Mouse (Mus musculus): Measurements from ENCODE around the gene Gprin2. TPM values are rescaled to one million over a fixed set of nuclear protein-coding genes. Genes with fewer than 3 reads are reported as not detected.

The Gprin2 gene
- not detected in 2 replicates for total RNA-seq (2014; fragmentation: Nextera tagmentation)
- under 0.01 and 0.05 TPM in 2 replicates for total RNA-seq (2017)
- polyA plus RNA-seq (2012) = not detected in 2 replicates

DNA sequence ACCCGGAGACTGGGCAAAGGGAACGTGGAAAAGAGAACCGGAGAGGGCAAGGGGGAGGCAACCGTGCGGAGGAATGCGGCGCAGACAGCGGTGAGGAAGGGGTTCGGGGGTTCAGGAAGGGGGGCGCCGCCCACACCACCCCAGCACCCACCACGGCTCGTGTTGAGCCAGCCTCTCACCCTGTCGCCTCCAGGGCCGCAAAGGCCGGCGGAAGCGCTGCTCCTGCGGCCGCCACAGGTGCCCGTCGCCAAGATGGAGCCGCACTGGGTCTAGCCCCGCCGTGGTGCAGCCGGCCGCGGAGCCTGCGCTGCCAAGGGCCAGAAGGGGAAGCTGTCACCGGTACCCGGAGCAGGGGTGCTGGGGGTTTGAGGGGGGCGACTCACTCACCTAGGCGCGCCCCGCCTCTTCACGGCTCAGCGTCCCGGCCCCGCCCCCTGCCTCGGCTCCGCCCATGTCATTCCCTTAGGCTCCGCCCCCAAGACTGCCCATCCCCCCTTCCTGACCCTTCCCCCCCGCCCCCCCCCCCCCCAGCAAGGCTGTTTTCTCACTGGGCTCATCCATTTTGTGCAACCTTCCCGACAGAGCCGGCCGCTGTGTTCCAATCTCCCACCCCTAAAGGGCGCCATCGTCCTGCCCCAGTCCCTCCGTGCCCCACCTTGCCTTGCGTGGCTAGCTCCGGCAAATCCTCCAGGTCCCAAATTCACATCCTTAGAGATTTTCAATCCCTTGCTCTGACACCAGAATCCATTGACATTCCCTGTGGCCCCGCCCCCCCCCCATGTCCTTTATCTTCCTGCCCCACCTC is at the start of gene Gprin2:
Gprin2 (minus strand) TSS at position 423 of the 805 bp plus-strand sequence.
- H3K4me1 ChIP-seq (ENCODE audit: insufficient read depth, low read depth, low read length) = no peaks in the 10 kb centered on the region
- TF ChIP-seq CTCF (IDR thresholded peaks at IDR 0.05; ENCODE audit: low read depth, low read length) = no peak
- no peak for TF ChIP-seq GATA2 (IDR thresholded peaks at IDR 0.05; ENCODE audit: borderline replicate concordance, low read depth, low read length)
- TF ChIP-seq GATA1 (IDR thresholded peaks at IDR 0.05; ENCODE audit: borderline replicate concordance, low read length) = no peak
- TF ChIP-seq TAL1 (conservative IDR thresholded peaks at IDR 0.05; ENCODE audit: low read depth, low read length) = no peak
- TF ChIP-seq POLR2AphosphoS5 (IDR thresholded peaks at IDR 0.05; ENCODE audit: insufficient replicate concordance, low read depth, low read length) = no peak
- ATAC-seq (ENCODE audit: extremely low read depth, insufficient number of reproducible peaks, low FRiP score, poor library complexity, severe bottlenecking) (no peak), DNase-seq (ENCODE audit: low spot score) (no peak)
- no peaks in the 10 kb centered on the region for H3K36me3 ChIP-seq (replicated peaks)
- no peaks in the 10 kb centered on the region for H3K9me3 ChIP-seq (replicated peaks)
- peaks cover 4% of the 10 kb centered on the region; the same call in 1 of the 2 replicates for H3K27me3 ChIP-seq (ENCODE audit: insufficient read depth, low read length)
- H3K4me3 ChIP-seq (ENCODE audit: low read depth, low read length) = no peak within 1 kb of the TSS

DNA sequence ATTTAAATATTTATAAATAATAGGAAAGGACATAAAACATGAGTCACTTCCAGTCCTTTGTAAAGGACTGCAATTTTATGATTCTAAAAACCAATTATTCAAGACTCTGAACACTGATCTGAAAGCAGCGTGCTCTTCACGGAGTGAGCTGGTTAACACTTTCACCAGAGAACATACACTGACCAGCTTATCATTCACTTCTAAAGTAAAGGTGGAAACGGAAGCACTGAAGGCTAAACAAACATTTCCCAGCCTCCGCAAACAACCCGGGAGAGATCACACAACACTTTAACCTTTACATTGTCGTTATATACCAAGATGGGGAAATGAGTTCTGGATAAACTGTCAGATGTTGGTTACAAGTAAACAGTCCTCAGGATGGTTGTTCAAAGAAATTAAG is 39.2 kb upstream of the Gprin2 start:
- DNase-seq (ENCODE audit: low spot score) (no peak), ATAC-seq (ENCODE audit: extremely low read depth, insufficient number of reproducible peaks, low FRiP score, poor library complexity, severe bottlenecking) (no peak)
- no peak for TF ChIP-seq CTCF (IDR thresholded peaks at IDR 0.05; ENCODE audit: low read depth, low read length)
- no peak for TF ChIP-seq GATA1 (IDR thresholded peaks at IDR 0.05; ENCODE audit: borderline replicate concordance, low read length)
- no peak for TF ChIP-seq TAL1 (conservative IDR thresholded peaks at IDR 0.05; ENCODE audit: low read depth, low read length)
- no peak for TF ChIP-seq POLR2AphosphoS5 (IDR thresholded peaks at IDR 0.05; ENCODE audit: insufficient replicate concordance, low read depth, low read length)
- TF ChIP-seq GATA2 (IDR thresholded peaks at IDR 0.05; ENCODE audit: borderline replicate concordance, low read depth, low read length) = no peak
- Histone ChIP-seq H3K4me3 (ENCODE audit: low read depth, low read length) (no peak overlapping the region), H3K36me3 (replicated peaks) (peaks cover 40% of the 10 kb centered on the region), H3K9me3 (replicated peaks) (no peaks in the 10 kb centered on the region), H3K4me1 (ENCODE audit: insufficient read depth, low read depth, low read length) (no peaks in the 10 kb centered on the region), H3K27me3 (ENCODE audit: insufficient read depth, low read length) (no peaks in the 10 kb centered on the region)

DNA sequence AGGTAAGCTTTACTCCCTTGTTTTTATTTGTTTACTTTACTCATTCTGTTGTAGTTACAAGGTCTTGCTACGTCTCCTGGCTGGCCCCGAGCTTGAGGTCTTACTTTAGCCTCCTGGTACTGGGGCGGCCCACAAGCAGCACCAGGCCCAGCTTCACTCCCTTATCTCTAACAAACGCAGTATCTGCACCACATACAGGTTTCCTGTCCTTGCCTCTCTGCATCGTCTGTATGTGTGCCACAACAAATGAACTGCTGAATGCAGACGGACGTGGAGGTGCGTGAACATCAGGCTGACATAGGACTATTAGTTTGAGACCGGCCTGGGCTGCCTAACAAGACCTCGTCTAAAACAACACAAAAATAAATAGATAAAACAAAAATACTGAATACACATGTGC is 38.8 kb upstream of the Gprin2 start:
- no peak overlapping the region for H3K4me3 ChIP-seq (ENCODE audit: low read depth, low read length)
- ATAC-seq (ENCODE audit: extremely low read depth, insufficient number of reproducible peaks, low FRiP score, poor library complexity, severe bottlenecking) (no peak), DNase-seq (ENCODE audit: low spot score) (no peak)
- H3K4me1 ChIP-seq (ENCODE audit: insufficient read depth, low read depth, low read length) = no peaks in the 10 kb centered on the region
- peaks cover 44% of the 10 kb centered on the region for H3K36me3 ChIP-seq (replicated peaks)
- TF ChIP-seq TAL1 (conservative IDR thresholded peaks at IDR 0.05; ENCODE audit: low read depth, low read length) = no peak
- TF ChIP-seq POLR2AphosphoS5 (IDR thresholded peaks at IDR 0.05; ENCODE audit: insufficient replicate concordance, low read depth, low read length) = no peak
- H3K9me3 ChIP-seq (replicated peaks) = no peaks in the 10 kb centered on the region
- no peaks in the 10 kb centered on the region for H3K27me3 ChIP-seq (ENCODE audit: insufficient read depth, low read length)

DNA sequence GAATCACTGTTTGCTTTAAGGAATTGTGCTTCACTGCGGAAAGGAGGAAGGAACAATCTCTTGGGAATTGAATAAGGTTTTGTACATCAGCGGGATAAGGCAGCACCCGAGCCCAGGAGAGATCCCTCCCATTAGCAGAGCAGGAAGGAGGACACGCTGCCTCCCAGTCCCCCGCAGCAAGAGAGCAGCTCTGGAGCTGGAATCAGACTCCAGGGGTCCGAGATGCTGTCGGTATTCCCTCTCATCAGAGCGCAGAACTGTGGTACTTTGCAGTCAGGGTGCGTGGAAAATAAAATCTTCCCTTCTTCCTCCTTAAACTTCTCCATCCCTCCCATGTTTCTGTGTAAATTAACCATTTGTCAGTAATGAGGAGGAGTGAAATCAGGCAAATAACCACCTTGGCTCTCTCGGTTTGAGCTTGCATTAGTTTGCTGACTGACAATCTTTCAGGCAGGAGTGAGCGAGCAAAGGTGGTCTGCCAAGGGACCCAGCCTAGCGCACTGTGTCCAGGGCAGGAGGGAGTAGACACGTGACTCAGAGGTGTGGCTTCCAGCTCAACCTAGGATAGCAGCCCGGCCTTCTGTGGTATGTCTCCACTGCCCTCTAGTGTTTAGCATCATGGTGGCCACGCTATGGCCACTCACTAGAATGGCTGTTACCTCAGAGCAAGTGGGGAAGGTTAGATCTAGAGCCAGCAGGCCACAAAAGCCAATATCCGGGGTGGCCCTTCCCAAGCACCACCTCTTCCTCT is 33.4 kb upstream of the Gprin2 start:
- H3K27me3 ChIP-seq (ENCODE audit: insufficient read depth, low read length) = no peaks in the 10 kb centered on the region
- TF ChIP-seq CTCF (IDR thresholded peaks at IDR 0.05; ENCODE audit: low read depth, low read length) = no peak
- no peak for TF ChIP-seq TAL1 (conservative IDR thresholded peaks at IDR 0.05; ENCODE audit: low read depth, low read length)
- no peak for TF ChIP-seq GATA2 (IDR thresholded peaks at IDR 0.05; ENCODE audit: borderline replicate concordance, low read depth, low read length)
- peaks cover 48% of the 10 kb centered on the region for H3K36me3 ChIP-seq (replicated peaks)
- no peaks in the 10 kb centered on the region for H3K4me1 ChIP-seq (ENCODE audit: insufficient read depth, low read depth, low read length)
- H3K9me3 ChIP-seq (replicated peaks) = no peaks in the 10 kb centered on the region
- H3K4me3 ChIP-seq (ENCODE audit: low read depth, low read length) = no peak overlapping the region
- ATAC-seq (ENCODE audit: extremely low read depth, insufficient number of reproducible peaks, low FRiP score, poor library complexity, severe bottlenecking) (peak; percentile 88), DNase-seq (ENCODE audit: low spot score) (peak; percentile 46)

DNA sequence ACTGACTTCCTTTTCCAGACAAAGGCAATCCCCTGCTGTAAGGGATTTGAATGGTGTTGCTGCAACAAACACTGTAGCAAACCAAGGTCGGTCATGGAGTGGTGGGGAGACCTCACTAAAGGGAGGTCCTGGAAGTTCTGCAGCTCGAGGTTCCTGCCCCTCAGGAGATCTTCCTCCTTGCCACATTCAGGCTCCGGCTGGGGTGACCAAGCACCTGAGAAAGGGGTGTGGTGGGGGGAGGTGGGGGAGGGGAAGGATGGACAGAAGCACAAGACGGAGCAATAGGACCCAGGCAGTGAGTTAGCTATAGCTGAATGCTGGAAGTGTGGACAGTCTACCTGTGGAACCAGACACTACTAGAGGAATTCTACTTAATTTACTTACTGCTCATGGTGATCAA is 32.4 kb upstream of the Gprin2 start:
- Histone ChIP-seq H3K9me3 (replicated peaks) (no peaks in the 10 kb centered on the region), H3K36me3 (replicated peaks) (peaks cover 48% of the 10 kb centered on the region), H3K4me3 (ENCODE audit: low read depth, low read length) (no peak overlapping the region), H3K27me3 (ENCODE audit: insufficient read depth, low read length) (no peaks in the 10 kb centered on the region), H3K4me1 (ENCODE audit: insufficient read depth, low read depth, low read length) (no peaks in the 10 kb centered on the region)
- DNase-seq (ENCODE audit: low spot score) = no peak
- ATAC-seq (ENCODE audit: extremely low read depth, insufficient number of reproducible peaks, low FRiP score, poor library complexity, severe bottlenecking) = no peak
- no peak for TF ChIP-seq TAL1 (conservative IDR thresholded peaks at IDR 0.05; ENCODE audit: low read depth, low read length)
- TF ChIP-seq GATA1 (IDR thresholded peaks at IDR 0.05; ENCODE audit: borderline replicate concordance, low read length) = no peak
- no peak for TF ChIP-seq GATA2 (IDR thresholded peaks at IDR 0.05; ENCODE audit: borderline replicate concordance, low read depth, low read length)
- no peak for TF ChIP-seq POLR2AphosphoS5 (IDR thresholded peaks at IDR 0.05; ENCODE audit: insufficient replicate concordance, low read depth, low read length)
- no peak for TF ChIP-seq CTCF (IDR thresholded peaks at IDR 0.05; ENCODE audit: low read depth, low read length)

GRCm38 (mm10) chr14:34232866-34233680 is 31.6 kb upstream of the Gprin2 start:
- no peaks in the 10 kb centered on the region for H3K4me1 ChIP-seq (ENCODE audit: insufficient read depth, low read depth, low read length)
- no peak for ATAC-seq (ENCODE audit: extremely low read depth, insufficient number of reproducible peaks, low FRiP score, poor library complexity, severe bottlenecking)
- H3K4me3 ChIP-seq (ENCODE audit: low read depth, low read length) = no peak overlapping the region
- peaks cover 42% of the 10 kb centered on the region for H3K36me3 ChIP-seq (replicated peaks)
- H3K27me3 ChIP-seq (ENCODE audit: insufficient read depth, low read length) = no peaks in the 10 kb centered on the region
- no peaks in the 10 kb centered on the region for H3K9me3 ChIP-seq (replicated peaks)
- no peak for DNase-seq (ENCODE audit: low spot score)
- no peak for TF ChIP-seq GATA1 (IDR thresholded peaks at IDR 0.05; ENCODE audit: borderline replicate concordance, low read length)
- no peak for TF ChIP-seq CTCF (IDR thresholded peaks at IDR 0.05; ENCODE audit: low read depth, low read length)
- TF ChIP-seq GATA2 (IDR thresholded peaks at IDR 0.05; ENCODE audit: borderline replicate concordance, low read depth, low read length) = no peak
- no peak for TF ChIP-seq TAL1 (conservative IDR thresholded peaks at IDR 0.05; ENCODE audit: low read depth, low read length)
- no peak for TF ChIP-seq POLR2AphosphoS5 (IDR thresholded peaks at IDR 0.05; ENCODE audit: insufficient replicate concordance, low read depth, low read length)
